Mouse (Mus musculus): ENCODE measurements around the gene Uhrf1bp1l.

Gene Uhrf1bp1l

DNA sequence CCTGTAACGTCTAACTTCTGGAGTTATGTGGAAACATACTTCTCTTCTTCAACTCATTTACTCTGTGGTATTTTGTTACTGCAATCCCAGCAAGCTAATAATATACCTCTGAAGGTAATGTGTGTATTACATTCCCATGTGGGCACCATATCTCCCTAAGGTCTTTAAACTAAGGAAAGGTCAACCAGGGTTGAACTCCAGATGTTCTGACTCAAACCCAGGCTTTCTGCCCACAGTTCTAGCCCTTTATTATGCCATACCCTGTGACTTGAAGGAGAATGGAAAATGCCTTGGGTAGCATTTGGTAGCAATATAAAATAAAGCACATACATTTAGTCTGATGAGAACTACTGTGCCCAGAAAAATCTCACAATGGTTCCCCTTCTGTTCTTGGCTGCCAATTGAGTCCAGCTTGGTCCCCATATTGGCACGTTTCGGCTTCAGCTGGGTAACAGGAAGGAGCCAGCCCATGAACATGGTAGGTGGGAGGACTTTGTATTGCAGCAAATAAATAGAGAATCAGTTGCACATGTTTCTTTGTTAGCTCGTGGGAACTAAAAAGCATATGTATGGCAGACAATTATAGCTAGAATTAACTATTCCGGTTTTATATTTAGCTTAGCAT is 110.6 kb downstream of the Uhrf1bp1l start:
- DNase-seq = no peak

DNA sequence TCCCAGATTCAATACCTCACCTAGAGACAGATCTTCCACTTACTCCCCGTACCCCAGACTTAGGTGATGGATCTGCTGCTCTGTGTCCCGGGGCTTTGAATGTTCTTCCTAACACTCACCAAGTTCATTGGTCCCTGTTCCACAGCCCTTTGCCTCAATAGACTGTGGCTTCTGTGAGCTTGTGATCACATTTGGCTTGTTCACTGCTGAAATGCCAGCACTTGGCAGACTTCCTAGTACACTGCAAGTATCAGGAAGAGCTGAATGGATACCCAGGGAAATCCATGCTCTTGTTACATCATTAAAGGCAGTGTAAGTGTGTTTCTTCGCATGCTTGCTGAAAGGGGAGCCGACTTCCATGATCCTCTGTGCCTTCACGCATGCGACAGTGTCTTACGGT is 111.5 kb downstream of the Uhrf1bp1l start:
- no peak for DNase-seq

DNA sequence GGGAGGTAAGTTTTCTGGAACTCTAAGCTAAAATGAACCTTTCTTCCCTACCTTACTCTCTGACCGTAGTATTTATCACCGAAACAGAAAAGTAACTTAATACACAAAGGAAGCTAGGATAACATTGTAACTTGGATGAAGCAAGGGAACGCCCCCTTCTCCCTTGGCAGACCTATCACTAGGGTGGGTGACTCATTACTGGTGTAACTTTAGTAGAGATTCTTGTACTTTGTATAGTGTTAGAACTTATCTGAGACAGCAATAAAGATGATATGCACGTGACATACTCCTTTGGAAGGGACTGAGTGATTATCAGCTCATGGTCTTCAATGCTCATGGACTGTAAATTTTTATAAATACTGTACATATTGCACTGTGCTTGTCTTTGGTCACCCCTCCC is 123.4 kb downstream of the Uhrf1bp1l start:
- DNase-seq = no peak

DNA sequence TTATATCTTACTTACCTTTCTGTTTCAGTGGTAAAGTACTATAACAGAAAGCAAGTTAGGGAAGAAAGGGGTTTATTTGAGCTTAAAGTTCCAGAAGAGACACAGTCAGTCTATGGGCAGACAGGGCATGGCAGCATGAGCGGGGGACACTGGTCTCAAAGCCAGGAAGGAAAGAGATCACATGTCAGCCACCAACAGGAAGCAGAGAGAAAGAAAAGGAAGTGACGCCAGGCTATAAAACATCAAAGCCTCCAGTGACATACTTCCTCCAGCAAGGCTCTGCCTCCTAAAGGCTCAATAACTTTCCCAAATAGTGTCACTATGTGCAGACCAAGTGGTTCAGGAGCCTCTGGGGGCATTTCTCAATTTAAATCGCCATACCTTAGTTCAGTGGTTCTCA is 124.0 kb downstream of the Uhrf1bp1l start:
- DNase-seq = no peak
